Mouse (Mus musculus) heart, postnatal 0 days (tissue): ENCODE measurements around the gene Galnt17. TPM values are rescaled to one million over a fixed set of nuclear protein-coding genes. Genes with fewer than 3 reads are reported as not detected.

ENCODE experiments used
- ATAC-seq: fragments of 200-750 bp; cut with Nextera tagmentation; 2 replicates; pipeline ENCODE4 v1.8.0; 2017; ENCODE audit warnings: low read depth, moderate number of reproducible peaks, moderate library complexity; ENCODE audit not compliant: insufficient read depth
- DNase-seq: peaks from one replicate; pipeline ENCODE4 v3.0.0-alpha.2; 2016; ENCODE audit warnings: low spot score
- H3K27ac ChIP-seq: fragments of 300-500 bp; sonication (generic); 2 replicates; pipeline ENCODE4 v1.5.1; 2014; ENCODE audit warnings: low read depth, mild to moderate bottlenecking
- H3K27me3 ChIP-seq: fragments of 300-500 bp; sonication (generic); 2 replicates; pipeline ENCODE4 v1.6.1; 2014; ENCODE audit warnings: low read length, mixed read lengths; ENCODE audit not compliant: control insufficient read depth, insufficient read depth
- H3K36me3 ChIP-seq: fragments of 300-500 bp; sonication (generic); replicated peaks from 2 replicates; pipeline ENCODE4 v1.6.1; 2014; ENCODE audit warnings: low read length, mixed read lengths; ENCODE audit not compliant: control insufficient read depth, insufficient read depth
- H3K4me1 ChIP-seq: fragments of 300-500 bp; sonication (generic); 2 replicates; pipeline ENCODE4 v1.6.1; 2014; ENCODE audit warnings: antibody characterized with exemption; ENCODE audit not compliant: control insufficient read depth, insufficient read depth
- H3K4me2 ChIP-seq: fragments of 300-500 bp; sonication (generic); 2 replicates; pipeline ENCODE4 v1.6.1; 2014; ENCODE audit warnings: low read depth, mild to moderate bottlenecking, low read length, moderate library complexity
- H3K4me3 ChIP-seq: fragments of 300-500 bp; sonication (generic); 2 replicates; pipeline ENCODE4 v1.5.1; 2014; ENCODE audit warnings: low read depth, low read length
- H3K9ac ChIP-seq: fragments of 300-500 bp; sonication (generic); replicated peaks from 2 replicates; pipeline ENCODE4 v1.6.1; 2014; ENCODE audit warnings: low read depth, low read length, mixed read lengths
- H3K9me3 ChIP-seq: fragments of 300-500 bp; sonication (generic); replicated peaks from 2 replicates; pipeline ENCODE4 v1.6.1; 2016; ENCODE audit warnings: low read length; ENCODE audit not compliant: control insufficient read depth
- CTCF ChIP-seq: IDR thresholded peaks from 2 replicates; pipeline ENCODE4 v1.5.1; 2016; ENCODE audit warnings: antibody characterized with exemption, control low read depth, low read depth
- EP300 ChIP-seq: IDR thresholded peaks from 2 replicates; pipeline ENCODE4 v1.6.1; 2016; ENCODE audit warnings: antibody characterized with exemption, low read depth
- WGBS: fragments of 180-500 bp; shearing (Covaris S2); extraction: QIAGEN DNeasy Blood & Tissue Kit; methylation state at CpG from one replicate; pipeline ENCODE4 v1.1.7; 2014; 5-methylcytosine and 5-hydroxymethylcytosine counted together
- polyA plus RNA-seq: library from polyadenylated mRNA; unstranded; fragments of >200 nt; fragmentation: Nextera tagmentation; extraction: Ambion mirVana; gene quantifications from 2 replicates; pipeline ENCODE4 v1.2.1, GENCODE M21; 2015
- total RNA-seq: library from RNA; depleted of rRNA; stranded (reverse); fragments of >200 nt; gene quantifications from 2 replicates; pipeline ENCODE4 v1.2.3, GENCODE M21; 2014; ENCODE audit warnings: low replicate concordance

Galnt17 gene
- total and polyA plus RNA-seq, 2 experiments from 2014 or later: 0.30 to 3.2 TPM

DNA sequence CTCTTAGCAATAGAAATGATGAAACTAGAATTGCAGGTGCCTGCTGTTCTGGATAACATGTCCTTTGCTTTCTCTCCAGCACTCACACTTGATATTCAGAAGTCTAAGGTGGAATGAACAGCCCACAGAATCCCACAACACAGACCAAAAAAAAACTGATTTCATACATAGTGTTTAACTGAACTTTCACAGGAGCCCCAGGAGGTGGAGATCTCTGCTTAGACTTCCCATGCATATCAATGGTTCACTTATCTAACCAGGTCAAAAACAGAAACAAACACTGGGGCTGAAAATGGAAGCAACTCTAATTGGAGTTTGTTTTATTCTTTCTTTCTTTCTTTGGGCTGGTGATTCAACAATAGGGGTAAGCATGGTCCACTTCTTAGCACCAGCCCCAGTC lies 265.2 kb downstream of the Galnt17 start:
- TF ChIP-seq CTCF: peak; percentile 32
- TF ChIP-seq EP300: no peak
- no peaks in the 10 kb centered on the region for H3K27me3 ChIP-seq
- no peaks in the 10 kb centered on the region for H3K36me3 ChIP-seq
- ATAC-seq (no peak), DNase-seq (no peak)
- H3K4me2 ChIP-seq: no peak overlapping the region
- no peak overlapping the region for H3K4me3 ChIP-seq
- H3K9me3 ChIP-seq: no peaks in the 10 kb centered on the region
- H3K4me1 ChIP-seq: no peaks in the 10 kb centered on the region
- H3K27ac ChIP-seq: no peak overlapping the region
- H3K9ac ChIP-seq: no peak overlapping the region

GRCm38 (mm10) chr5:131040441-131040840 lies 267.9 kb downstream of the Galnt17 start:
- TF ChIP-seq CTCF (no peak), EP300 (no peak)
- Histone ChIP-seq H3K36me3 (no peaks in the 10 kb centered on the region), H3K4me2 (no peak overlapping the region), H3K4me3 (no peak overlapping the region), H3K9me3 (no peaks in the 10 kb centered on the region), H3K27ac (no peak overlapping the region), H3K27me3 (no peaks in the 10 kb centered on the region), H3K9ac (no peak overlapping the region), H3K4me1 (no peaks in the 10 kb centered on the region)
- WGBS: 72% methylated on average over 2 of the region's 2 CpGs
- ATAC-seq (no peak), DNase-seq (no peak)

DNA sequence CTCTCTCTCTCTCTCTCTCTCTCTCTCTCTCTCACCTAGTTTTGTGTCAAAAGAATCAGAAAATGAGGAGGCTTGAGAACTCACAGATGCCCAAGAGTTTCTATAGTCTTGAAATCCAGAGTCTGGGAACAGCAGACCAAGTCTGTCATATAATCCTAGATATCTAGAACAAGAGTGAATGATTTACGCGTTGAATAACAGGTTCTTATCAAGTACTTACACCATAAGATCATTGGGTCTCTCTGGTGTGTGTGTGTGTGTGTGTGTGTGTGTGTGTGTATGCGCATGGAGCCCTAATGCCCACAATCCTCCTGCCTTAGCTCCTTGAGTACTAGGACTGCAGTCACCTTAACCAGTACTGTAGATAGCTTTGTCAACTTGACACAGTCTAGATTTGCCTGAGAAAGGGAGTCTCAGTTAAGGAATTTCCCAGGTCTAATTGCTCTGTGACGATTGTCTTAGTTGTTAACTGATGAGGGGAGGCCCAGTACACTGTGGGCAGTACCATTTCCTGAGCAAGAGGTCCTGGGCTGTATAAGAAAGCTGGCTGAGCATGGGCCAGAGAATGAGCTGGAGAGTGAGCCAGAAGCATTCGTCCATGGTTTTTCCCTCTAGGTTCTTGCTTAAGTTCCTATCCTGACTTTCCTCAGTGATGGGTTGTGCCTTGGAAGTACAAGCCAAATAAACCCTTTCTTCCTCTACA lies 268.5 kb downstream of the Galnt17 start:
- DNase-seq: no peak
- ATAC-seq: no peak
- no peak for TF ChIP-seq CTCF
- no peak for TF ChIP-seq EP300
- Histone ChIP-seq H3K36me3 (no peaks in the 10 kb centered on the region), H3K9me3 (no peaks in the 10 kb centered on the region), H3K4me2 (no peak overlapping the region), H3K27me3 (no peaks in the 10 kb centered on the region), H3K4me1 (no peaks in the 10 kb centered on the region), H3K27ac (no peak overlapping the region), H3K4me3 (no peak overlapping the region), H3K9ac (no peak overlapping the region)
- WGBS: 59% methylated on average over 5 of the region's 5 CpGs

- H3K9me3 ChIP-seq: no peaks in the 10 kb centered on the region
- H3K36me3 ChIP-seq: no peaks in the 10 kb centered on the region
- H3K4me3 ChIP-seq: no peak overlapping the region
- no peaks in the 10 kb centered on the region for H3K27me3 ChIP-seq
- WGBS: 77% methylated on average over 3 of the region's 3 CpGs
- H3K4me2 ChIP-seq: no peak overlapping the region
- ATAC-seq: no peak
- DNase-seq: no peak
- TF ChIP-seq EP300 (no peak), CTCF (no peak)
- no peak overlapping the region for H3K9ac ChIP-seq
- no peaks in the 10 kb centered on the region for H3K4me1 ChIP-seq
- H3K27ac ChIP-seq: no peak overlapping the region
Observed at GRCm38 (mm10) chr5:131024506-131024905, 283.8 kb downstream of the Galnt17 start.

- TF ChIP-seq EP300 (no peak), CTCF (no peak)
- Histone ChIP-seq H3K36me3 (no peaks in the 10 kb centered on the region), H3K9ac (no peak overlapping the region), H3K27me3 (no peaks in the 10 kb centered on the region), H3K4me3 (no peak overlapping the region), H3K4me1 (no peaks in the 10 kb centered on the region), H3K27ac (no peak overlapping the region), H3K4me2 (no peak overlapping the region), H3K9me3 (no peaks in the 10 kb centered on the region)
- DNase-seq: no peak
- WGBS: 82% methylated on average over 18 of the region's 18 CpGs
- ATAC-seq: no peak
Observed at GRCm38 (mm10) chr5:131022396-131022993, 285.8 kb downstream of the Galnt17 start.

DNA sequence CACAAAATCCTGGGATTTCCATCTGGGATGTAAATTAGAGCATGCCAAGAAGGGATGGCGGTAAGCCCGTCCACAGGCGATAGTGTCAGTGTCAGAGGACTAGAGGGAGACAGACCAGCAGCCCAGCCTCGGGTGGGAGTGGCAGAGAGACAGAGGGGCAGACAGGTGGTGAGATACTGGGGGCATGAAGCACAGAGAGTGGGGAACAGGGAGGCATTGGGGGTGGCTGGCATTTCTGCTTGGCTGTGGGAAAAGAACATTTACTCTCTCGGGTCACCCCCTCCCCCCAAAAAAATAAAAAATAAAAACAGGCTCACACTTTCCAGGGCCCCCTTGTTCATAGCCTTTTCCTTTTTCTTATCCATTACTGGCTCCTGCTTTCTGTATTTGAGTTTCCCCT lies 287.4 kb downstream of the Galnt17 start:
- Histone ChIP-seq H3K4me1 (no peaks in the 10 kb centered on the region), H3K9ac (no peak overlapping the region), H3K4me3 (no peak overlapping the region), H3K27ac (no peak overlapping the region), H3K27me3 (no peaks in the 10 kb centered on the region), H3K4me2 (no peak overlapping the region), H3K36me3 (no peaks in the 10 kb centered on the region), H3K9me3 (no peaks in the 10 kb centered on the region)
- DNase-seq (no peak), ATAC-seq (no peak)
- WGBS: 77% methylated on average over 5 of the region's 5 CpGs
- TF ChIP-seq CTCF (no peak), EP300 (no peak)
